Mouse (Mus musculus) heart, postnatal 0 days (tissue): ENCODE measurements around the gene Knl1.

Experiments
- CTCF ChIP-seq: IDR thresholded peaks from 2 replicates; pipeline ENCODE4 v1.5.1; 2016; ENCODE audit warnings: antibody characterized with exemption, control low read depth, low read depth
- EP300 ChIP-seq: IDR thresholded peaks from 2 replicates; pipeline ENCODE4 v1.6.1; 2016; ENCODE audit warnings: antibody characterized with exemption, low read depth

DNA sequence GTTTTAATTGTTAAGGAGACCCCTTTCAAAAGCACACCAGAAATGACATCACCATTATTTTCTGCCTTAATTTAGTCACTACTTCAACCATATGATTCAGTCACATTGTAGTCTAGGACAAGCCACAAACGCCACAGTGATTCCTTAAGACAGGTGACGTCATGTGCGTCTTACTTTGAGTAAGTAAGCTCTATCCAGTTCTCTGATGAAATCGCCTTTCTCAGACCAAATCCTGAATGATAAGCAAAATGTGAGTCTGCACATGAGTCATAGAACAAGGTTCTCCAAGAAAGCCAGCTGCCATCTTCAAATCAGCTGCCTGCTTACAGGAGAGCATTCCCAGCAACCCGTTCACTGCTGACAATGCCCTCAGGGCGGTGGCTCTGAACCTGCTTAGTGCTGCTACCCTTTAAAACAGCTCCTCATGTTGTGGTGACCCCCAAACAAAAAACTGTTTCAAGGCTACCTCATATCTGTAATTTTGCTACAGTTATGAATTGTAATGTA, 23.7 kb upstream of the Knl1 start:
- TF ChIP-seq CTCF, result no peak
- no peak for TF ChIP-seq EP300
